Mouse (Mus musculus) ovary, adult 18-20 months (tissue): ENCODE results near the gene Psmc4.
A peak's percentile ranks its signal among the peaks of the same experiment; 100 is the strongest.

Experiments used
- DNase-seq: peaks from one replicate; pipeline ENCODE4 v3.0.0; 2022; ENCODE audit warnings: low spot score, mixed read lengths

Gene Psmc4

DNA sequence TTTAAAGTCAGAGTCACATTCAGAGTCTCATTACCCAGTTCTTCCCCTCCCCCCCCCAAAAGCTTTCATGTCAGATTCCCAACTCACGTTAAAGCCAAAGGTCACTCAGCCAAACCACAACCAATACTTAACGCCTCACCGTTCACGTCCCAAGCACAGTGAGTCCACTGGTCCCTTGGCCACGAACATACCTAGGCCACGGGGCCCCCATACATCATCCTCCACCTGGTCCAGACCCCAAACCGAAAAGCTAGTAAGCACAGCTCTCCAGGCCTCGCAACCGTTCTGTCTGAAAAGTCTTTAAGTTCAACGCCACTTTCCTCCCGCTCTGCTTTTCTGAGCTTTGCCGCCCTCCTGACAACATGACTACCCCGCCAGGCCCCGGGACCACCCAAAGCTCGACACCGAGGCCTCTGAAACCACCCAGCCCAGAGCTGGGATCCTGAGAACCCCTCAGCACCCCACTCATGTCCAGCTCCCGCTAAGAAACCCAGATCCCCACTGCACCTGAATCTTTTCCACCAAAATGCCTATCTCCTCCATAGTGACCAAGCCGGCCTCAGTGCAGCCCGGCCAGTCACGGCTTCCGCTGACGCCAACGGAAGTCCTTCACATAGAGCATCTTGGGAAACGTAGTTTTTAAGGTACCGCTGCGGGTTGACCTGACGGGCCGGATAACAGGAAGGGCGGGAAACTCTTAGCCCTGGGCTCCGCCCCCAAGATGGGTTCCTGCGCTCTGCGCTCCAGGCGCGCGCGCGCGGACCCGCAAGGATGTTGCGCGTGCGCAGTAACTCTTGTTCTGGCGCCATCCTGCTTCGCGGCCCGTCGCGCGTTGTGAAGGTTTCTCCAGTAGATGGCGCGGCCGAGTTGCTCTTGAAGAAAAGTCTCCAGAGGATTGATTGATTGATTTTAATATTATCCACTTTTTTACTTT, at the start of gene Psmc4:
TSS of gene Psmc4 (minus strand) at position 626 of the 934 bp plus-strand sequence.
- DNase-seq = peak; percentile 97

DNA sequence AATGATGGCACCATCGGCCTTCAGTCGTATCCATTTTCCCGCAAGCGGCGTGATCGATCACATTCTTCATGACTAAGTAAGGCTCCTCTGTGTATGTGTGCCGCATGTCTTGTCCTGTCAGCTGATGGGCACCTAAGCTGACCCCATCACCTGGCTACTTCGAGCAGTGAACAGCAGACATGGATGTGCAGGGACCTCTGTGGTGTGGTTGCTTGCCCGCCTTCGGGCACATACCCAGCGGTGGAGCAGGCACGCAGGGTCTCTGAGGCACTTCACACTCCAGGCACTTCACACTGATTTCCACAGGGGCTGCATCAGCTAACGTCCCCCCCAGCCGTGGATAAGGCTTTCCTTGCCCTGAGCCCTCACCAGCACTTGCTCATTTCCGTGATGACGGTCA, 49.2 kb upstream of the Psmc4 start:
- DNase-seq = no peak

DNA sequence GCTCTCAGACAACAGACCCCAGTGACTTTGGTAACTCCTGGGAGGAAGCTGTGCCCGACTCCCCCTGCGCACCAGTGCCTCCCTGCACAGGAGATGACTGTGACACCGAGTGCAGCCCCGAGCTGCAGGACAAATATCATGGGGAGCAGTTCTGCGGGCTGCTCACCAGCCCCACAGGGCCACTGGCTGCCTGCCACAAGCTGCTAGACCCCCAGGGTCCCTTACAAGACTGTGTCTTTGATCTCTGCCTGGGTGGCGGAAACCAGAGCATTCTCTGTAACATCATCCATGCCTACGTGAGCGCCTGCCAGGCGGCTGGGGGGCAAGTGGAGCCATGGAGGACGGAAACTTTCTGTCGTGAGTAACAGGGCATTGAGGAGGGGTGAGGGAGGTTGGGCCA, 43.6 kb upstream of the Psmc4 start:
- no peak for DNase-seq

- DNase-seq = no peak
These were observed 36.3 kb upstream of the Psmc4 start for GRCm38 (mm10) chr7:28086236-28086635.

DNA sequence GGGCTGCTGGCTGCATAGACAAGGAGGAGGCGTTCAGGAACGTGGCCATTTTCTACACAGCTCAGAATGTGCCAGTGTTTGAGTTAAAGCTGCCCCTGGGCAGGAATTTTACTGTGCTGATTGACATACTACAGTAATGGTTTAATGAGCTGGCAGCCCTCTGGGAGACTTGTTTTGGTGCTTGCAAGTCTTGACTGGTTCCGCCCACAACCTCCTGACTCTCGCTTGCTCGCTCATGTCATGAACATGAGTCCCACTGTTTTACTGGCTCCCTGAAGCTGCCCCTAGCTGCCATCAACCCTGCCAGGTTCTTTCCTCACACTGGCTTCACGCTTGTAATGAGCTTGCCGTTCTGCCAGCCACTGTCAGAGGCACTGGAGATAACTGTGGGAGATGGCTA, 34.3 kb upstream of the Psmc4 start:
- DNase-seq = no peak

- no peak for DNase-seq
These were observed 20.8 kb upstream of the Psmc4 start, which contains the start of gene Fcgbp for GRCm38 (mm10) chr7:28070531-28071298. Gene Fcgbp, plus strand, starts transcription at chr7:28071236.

DNA sequence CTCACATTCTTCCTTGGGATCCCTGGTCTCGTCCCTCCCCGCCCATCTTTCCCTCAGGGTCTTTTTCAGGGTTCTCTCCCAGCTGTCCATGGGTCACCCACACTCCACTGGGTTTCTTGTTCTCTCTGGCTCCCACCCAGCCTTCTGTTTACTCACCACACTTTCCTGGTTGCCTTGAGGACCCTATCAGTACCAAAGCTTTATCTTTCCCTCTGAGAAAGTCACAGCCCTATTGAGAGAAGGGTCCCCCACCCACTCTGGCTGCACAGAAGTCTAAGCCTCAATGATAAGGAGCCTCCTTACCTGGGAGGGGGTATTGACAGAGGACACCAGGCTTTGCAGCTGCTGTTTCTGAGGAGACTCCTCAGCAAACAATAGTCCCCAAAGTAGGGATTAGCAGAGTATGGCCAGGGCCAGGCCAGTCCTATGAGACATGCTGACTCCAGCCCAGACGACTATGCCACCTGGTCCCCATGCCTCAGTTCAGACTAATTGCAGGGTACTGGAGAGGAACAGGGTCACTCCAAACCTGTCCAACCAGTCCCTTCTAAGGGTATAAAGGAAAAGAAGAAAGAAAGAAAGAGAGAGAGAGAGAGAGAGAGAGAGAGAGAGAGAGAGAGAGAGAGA, 19.8 kb upstream of the Psmc4 start:
- DNase-seq = no peak

DNA sequence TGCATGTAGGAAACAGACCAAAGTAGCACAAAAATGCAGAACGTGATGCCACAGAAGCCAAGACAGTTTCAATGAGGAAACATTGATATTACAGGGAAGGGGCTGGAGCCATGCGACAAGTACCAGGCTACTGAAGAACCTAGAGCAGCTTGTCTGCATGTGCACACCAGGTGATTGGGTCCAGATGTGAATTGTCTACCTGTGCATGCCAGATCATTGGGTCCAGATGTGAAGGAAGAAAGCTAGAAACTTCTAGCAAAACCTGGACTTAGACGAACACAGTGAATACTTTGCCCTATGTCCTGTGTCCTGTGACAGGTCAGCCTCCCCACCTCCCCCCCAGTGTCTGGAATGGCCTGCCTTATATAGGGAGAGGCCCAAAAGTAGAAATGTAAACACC, 18.8 kb upstream of the Psmc4 start:
- DNase-seq = no peak

GRCm38 (mm10) chr7:28059972-28060371, 10.1 kb upstream of the Psmc4 start:
- no peak for DNase-seq

DNA sequence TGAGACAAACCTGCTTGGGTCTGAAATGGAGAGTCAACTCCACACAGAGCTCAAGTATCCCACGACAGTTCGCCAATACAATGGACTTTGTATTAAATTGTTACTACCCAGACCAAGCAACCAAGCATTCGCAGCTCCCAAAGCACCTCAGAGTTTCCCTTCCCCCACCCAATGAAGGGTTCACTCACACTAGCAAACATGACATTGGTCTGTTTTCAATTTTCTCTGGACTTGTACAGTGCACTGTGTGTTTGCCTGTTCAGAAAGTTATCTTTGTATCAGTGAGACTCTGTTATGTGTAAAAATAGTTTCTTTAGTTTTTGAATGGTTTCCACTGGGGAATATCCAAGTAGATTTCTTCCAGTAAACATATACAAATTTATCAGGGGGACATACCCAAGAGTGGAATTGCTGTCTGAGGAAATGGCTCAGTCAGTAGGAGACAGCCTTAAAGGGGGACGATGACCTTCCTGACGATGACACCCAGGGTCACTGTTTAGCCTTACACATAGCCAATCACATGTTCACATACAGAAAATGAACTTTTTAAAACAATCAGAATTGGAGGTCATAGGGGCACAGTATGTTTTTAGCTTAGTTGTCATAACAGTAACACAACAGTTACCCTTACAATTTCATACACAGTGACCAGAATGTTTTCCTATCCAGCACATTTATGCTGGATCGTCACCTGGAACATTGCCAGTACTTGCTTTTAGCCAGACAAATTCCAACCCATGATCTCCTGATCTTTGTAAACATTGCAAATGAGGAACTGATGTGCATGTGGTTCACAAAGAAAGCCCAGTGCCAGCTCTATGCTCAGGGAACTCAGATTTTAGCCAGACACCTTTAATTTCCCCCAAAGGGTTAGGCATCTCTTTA, 3.4 kb upstream of the Psmc4 start:
- DNase-seq = no peak

GRCm38 (mm10) chr7:28050584-28050983, 683 bp upstream of the Psmc4 start:
- DNase-seq = no peak

GRCm38 (mm10) chr7:28044524-28044923, 5.4 kb downstream of the Psmc4 start:
- DNase-seq = no peak

GRCm38 (mm10) chr7:28014445-28014810, 35.5 kb downstream of the Psmc4 start:
- no peak for DNase-seq

- DNase-seq = peak; percentile 56
These were observed 36.1 kb downstream of the Psmc4 start, which contains the start of gene Zfp850 for GRCm38 (mm10) chr7:28013549-28014444. Gene Zfp850, minus strand, starts transcription at chr7:28014115.

DNA sequence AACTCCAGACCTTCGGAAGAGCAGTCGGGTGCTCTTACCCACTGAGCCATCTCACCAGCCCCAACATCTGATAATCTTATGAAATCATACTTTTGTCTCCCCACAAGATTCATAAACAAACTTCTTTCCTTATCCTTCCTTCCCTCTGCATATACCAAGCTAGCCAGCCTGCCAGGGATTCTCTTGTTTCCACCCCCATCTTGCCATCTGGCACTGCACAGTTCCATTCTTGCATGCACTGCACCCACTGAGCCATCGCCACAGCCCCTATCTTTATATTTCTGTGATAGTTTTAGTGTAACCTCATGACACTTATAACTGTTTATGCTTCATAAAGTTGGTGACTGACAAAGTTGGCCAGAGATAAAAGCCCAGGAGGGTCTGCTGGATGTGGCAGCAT, 39.6 kb downstream of the Psmc4 start:
- no peak for DNase-seq
